Mouse (Mus musculus) limb, embryonic 10.5 days (tissue): ENCODE results near the gene Lrp6. TPM values are rescaled to one million over a fixed set of nuclear protein-coding genes. Genes with fewer than 3 reads are reported as not detected.

Source experiments
- DNase-seq: peaks from one replicate; pipeline ENCODE4 v3.0.0-alpha.2; 2017; ENCODE audit warnings: low spot score
- H3K27ac ChIP-seq: fragments of 300-500 bp; sonication (generic); 2 replicates; pipeline ENCODE4 v1.5.1; 2016; ENCODE audit warnings: mild to moderate bottlenecking
- H3K27me3 ChIP-seq: fragments of 300-500 bp; sonication (generic); 2 replicates; pipeline ENCODE4 v1.6.1; 2016; ENCODE audit warnings: low read depth, mild to moderate bottlenecking; ENCODE audit not compliant: poor library complexity, severe bottlenecking
- H3K36me3 ChIP-seq: fragments of 300-500 bp; sonication (generic); 2 replicates; pipeline ENCODE4 v1.6.1; 2016; ENCODE audit warnings: mild to moderate bottlenecking, moderate library complexity
- H3K4me1 ChIP-seq: fragments of 300-500 bp; sonication (generic); 2 replicates; pipeline ENCODE4 v1.6.1; 2016
- H3K4me3 ChIP-seq: fragments of 300-500 bp; sonication (generic); 2 replicates; pipeline ENCODE4 v1.5.1; 2016; ENCODE audit warnings: mild to moderate bottlenecking, moderate library complexity
- H3K9me3 ChIP-seq: fragments of 300-500 bp; sonication (generic); replicated peaks from 2 replicates; pipeline ENCODE4 v1.6.1; 2016; ENCODE audit warnings: mild to moderate bottlenecking
- WGBS: fragments of 180-500 bp; shearing (Covaris S2); methylation state at CpG from one replicate; pipeline ENCODE4 v1.1.7; 2016; 5-methylcytosine and 5-hydroxymethylcytosine counted together
- polyA plus RNA-seq: library from polyadenylated mRNA; unstranded; fragments of >200 nt; fragmentation: Nextera tagmentation; extraction: Ambion mirVana; gene quantifications from 2 replicates; pipeline ENCODE4 v1.2.1, GENCODE M21; 2016

Lrp6 gene
- polyA plus RNA-seq, 1 experiment from 2014 or later = 33.4 TPM

GRCm38 (mm10) chr6:134454093-134454492, 112.7 kb downstream of the Lrp6 start:
- DNase-seq = no peak
- Histone ChIP-seq H3K27me3 (no peaks in the 10 kb centered on the region), H3K27ac (no peak overlapping the region), H3K4me3 (no peak overlapping the region), H3K4me1 (peaks cover 9% of the 10 kb centered on the region), H3K36me3 (peaks cover 98% of the 10 kb centered on the region), H3K9me3 (no peaks in the 10 kb centered on the region)
- 96% methylated on average over 1 of the region's 1 CpGs for WGBS

DNA sequence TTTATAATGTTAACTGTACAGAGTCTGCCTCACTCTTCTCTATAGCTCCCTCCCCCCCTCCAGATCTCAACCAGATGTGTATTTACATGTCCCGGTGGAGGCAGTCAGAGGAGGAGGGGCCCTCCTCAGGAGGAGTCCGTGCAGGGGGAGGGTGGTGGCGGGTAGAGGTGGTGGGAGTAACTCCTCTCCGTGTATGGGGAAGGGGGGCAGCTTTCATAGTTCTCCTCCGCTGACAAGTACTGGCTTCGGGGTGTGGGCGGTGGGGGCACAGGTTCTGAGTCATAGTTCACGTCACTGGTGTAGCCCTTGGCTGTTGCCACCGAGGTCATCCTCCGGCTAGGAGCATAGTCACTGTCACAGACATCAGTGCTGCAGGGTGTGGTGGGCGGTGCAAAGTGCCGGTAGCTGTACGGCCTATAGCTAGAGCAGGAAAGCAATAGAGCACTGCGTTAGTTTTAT, 116.1 kb downstream of the Lrp6 start:
- WGBS = 73% methylated on average over 14 of the region's 14 CpGs
- Histone ChIP-seq H3K27me3 (no peaks in the 10 kb centered on the region), H3K27ac (no peak overlapping the region; the same call in 1 of the 2 replicates), H3K36me3 (peaks cover 82% of the 10 kb centered on the region), H3K4me3 (no peak overlapping the region), H3K9me3 (no peaks in the 10 kb centered on the region), H3K4me1 (peaks cover 9% of the 10 kb centered on the region)
- peak; percentile 46 for DNase-seq

DNA sequence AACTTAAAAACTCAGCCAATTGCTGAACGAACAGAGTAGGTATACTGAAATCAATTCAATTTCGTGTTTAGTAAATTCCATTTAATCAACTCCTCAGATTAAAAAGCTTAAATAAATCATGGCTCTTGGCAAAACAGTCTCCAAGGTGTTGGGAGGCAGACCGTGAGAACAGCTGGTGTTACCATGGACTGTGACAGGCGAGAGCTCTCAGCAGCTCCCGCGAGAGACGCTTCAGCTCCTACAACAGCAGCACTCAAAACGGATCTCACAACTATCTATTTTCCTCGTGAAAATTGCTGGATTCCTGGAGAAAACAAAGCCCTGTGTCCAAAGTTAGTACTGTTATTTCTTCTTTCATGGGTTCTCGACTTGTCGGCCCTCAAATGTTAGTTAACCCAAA, 116.8 kb downstream of the Lrp6 start:
- H3K27me3 ChIP-seq = no peaks in the 10 kb centered on the region
- H3K4me3 ChIP-seq = no peak overlapping the region
- no peak overlapping the region for H3K27ac ChIP-seq
- H3K9me3 ChIP-seq = no peaks in the 10 kb centered on the region
- H3K4me1 ChIP-seq = peaks cover 9% of the 10 kb centered on the region
- 87% methylated on average over 11 of the region's 11 CpGs for WGBS
- DNase-seq = no peak
- H3K36me3 ChIP-seq = peaks cover 80% of the 10 kb centered on the region

DNA sequence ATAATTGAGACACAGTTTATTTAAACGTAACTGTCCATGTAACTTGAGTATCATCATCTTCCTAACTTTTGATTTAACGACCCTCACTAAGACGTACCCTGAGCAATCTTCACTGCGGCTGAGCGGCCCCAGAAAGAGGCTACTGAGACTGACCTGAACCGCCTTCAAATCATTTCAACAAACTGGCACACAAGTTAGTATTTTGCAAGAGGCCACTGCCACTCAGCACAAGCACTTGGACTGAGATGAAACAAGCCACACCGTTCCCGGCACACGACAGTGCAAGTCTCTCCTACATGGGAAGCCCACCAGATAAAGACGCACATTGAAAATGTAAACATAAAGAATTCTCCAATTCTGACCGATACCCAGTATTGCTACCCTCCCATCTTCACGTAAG, 118.3 kb downstream of the Lrp6 start:
- Histone ChIP-seq H3K4me3 (no peak overlapping the region), H3K27ac (no peak overlapping the region), H3K27me3 (no peaks in the 10 kb centered on the region), H3K36me3 (peaks cover 69% of the 10 kb centered on the region), H3K4me1 (peaks cover 9% of the 10 kb centered on the region), H3K9me3 (no peaks in the 10 kb centered on the region)
- DNase-seq = no peak
- 95% methylated on average over 12 of the region's 12 CpGs for WGBS

DNA sequence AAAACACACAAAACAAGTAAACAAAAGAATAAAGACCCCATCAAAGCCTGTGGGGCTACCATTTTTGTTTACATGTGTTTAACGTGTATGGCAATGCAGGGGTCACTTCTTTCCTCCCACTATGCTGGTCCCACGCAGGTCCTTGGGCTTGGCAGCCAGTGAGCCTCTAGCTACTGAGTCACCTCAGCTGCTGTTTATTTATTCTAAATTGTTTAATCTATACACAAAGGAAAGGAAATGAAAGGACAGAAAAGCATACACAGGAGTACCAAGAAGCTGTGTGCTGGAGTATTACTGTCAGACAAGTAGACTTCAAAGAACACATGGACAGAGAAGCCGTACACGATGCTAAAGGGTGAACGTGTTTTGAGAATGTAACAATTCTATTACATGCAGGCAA, 122.8 kb downstream of the Lrp6 start:
- no peak overlapping the region for H3K27ac ChIP-seq
- no peak for DNase-seq
- peaks cover 26% of the 10 kb centered on the region for H3K36me3 ChIP-seq
- WGBS = 86% methylated on average over 5 of the region's 5 CpGs
- H3K4me1 ChIP-seq = peaks cover 20% of the 10 kb centered on the region
- H3K27me3 ChIP-seq = no peaks in the 10 kb centered on the region
- H3K9me3 ChIP-seq = no peaks in the 10 kb centered on the region
- no peak overlapping the region for H3K4me3 ChIP-seq

DNA sequence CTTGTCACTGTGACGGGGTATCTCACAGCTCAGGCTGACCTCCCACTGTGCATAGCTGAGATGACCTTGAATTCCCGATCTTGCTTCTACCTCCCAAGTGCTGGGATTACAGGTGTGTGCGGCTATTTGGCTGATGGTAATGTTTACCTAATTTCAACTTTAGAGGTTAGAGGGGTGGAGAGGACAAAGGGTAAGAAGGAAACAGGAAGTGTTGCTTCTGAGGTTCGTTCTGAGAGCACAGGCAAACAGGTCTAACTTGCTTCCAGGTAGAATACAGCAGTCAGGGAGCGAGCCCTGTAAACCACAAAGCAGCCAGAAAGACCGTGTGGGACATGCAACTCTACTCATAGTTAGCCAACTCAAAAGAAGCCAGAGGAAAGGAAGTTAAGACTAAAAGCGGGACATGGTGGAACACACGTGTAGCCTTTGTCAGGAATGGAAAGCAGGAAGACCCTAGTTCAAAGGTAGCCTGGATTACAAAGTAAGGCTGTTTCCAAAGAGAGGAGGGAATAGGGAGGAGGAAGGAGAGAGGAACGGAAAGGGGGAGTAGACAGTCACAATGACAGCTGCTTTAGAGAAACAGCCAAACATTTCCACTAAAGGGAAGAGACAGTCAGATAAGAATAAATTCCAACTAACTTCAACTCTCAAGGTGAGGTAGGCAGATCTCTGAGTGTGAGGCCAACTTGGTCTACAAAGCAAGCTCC, 123.4 kb downstream of the Lrp6 start:
- Histone ChIP-seq H3K27me3 (no peaks in the 10 kb centered on the region), H3K4me1 (peaks cover 26% of the 10 kb centered on the region), H3K27ac (no peak overlapping the region), H3K9me3 (no peaks in the 10 kb centered on the region), H3K36me3 (peaks cover 22% of the 10 kb centered on the region), H3K4me3 (no peak overlapping the region)
- DNase-seq = no peak
- WGBS = 83% methylated on average over 9 of the region's 9 CpGs

GRCm38 (mm10) chr6:134442219-134442618, 124.5 kb downstream of the Lrp6 start:
- no peak for DNase-seq
- WGBS = 92% methylated on average over 5 of the region's 5 CpGs
- Histone ChIP-seq H3K27me3 (no peaks in the 10 kb centered on the region), H3K4me3 (no peak overlapping the region), H3K4me1 (peaks cover 32% of the 10 kb centered on the region), H3K27ac (no peak overlapping the region), H3K36me3 (peaks cover 21% of the 10 kb centered on the region), H3K9me3 (no peaks in the 10 kb centered on the region)

DNA sequence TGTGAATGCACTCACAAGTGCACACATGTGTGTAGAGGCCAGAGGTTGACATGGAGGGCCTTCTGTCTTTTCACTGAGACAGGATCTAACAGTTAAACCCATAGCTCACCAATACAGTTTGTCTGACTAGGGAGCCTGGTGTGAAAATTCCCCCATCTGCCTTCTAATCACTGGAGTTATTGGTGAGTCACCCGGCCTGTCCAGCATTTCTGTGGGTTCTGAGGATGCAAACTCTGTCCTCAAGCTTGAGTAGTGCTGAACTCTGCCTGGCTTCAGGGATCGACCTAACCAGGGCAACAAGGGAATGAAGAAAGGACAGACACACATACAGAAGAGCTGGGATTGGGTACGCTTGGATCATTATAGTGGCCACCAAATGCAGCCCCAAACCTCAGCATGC, 125.0 kb downstream of the Lrp6 start:
- peaks cover 17% of the 10 kb centered on the region for H3K36me3 ChIP-seq
- H3K27me3 ChIP-seq = no peaks in the 10 kb centered on the region
- DNase-seq = no peak
- no peak overlapping the region for H3K4me3 ChIP-seq
- no peak overlapping the region for H3K27ac ChIP-seq
- WGBS = 91% methylated on average over 3 of the region's 3 CpGs
- H3K4me1 ChIP-seq = peaks cover 37% of the 10 kb centered on the region
- no peaks in the 10 kb centered on the region for H3K9me3 ChIP-seq

- Histone ChIP-seq H3K9me3 (no peaks in the 10 kb centered on the region), H3K36me3 (peaks cover 5% of the 10 kb centered on the region), H3K4me1 (peaks cover 37% of the 10 kb centered on the region), H3K27ac (peak overlapping the region; percentile 83), H3K4me3 (peak overlapping the region; percentile 37), H3K27me3 (no peaks in the 10 kb centered on the region)
- DNase-seq = peak; percentile 45
- 30% methylated on average over 10 of the region's 10 CpGs for WGBS
Measured at GRCm38 (mm10) chr6:134440023-134440422, 126.7 kb downstream of the Lrp6 start.

DNA sequence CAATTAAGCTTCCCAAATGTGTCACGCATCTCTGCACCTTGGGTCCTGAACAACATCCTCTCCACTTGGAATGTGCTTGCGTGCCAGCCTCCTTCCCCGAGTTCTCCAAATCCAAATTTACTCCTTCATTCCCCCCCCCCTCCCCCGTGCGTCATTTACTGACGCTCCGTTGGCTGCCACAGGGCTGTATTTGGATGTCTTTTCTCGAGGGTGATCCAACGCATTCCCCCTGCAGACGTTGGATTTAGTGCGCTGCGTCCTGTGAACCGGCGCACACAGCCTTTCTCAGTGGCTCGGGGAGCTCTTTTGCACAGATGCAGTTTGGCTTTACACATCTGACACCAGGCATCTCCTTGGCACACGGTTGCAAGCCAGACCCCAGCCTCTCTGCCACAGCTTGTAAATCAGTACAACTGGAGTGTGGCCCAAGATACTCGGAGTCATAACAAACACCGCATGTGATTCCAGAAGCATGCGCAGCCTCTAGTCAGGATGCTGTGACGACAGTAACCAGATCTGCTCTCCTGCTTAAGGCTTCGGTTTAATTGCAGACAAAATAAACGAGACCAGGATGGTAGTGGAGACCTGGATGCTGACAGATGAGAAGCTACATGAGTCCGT, 127.3 kb downstream of the Lrp6 start:
- WGBS = 25% methylated on average over 23 of the region's 23 CpGs
- Histone ChIP-seq H3K4me1 (peaks cover 39% of the 10 kb centered on the region), H3K27me3 (no peaks in the 10 kb centered on the region), H3K36me3 (no peaks in the 10 kb centered on the region), H3K9me3 (no peaks in the 10 kb centered on the region), H3K4me3 (peak overlapping the region; percentile 37), H3K27ac (peak overlapping the region; percentile 83)
- peak; percentile 74 for DNase-seq

DNA sequence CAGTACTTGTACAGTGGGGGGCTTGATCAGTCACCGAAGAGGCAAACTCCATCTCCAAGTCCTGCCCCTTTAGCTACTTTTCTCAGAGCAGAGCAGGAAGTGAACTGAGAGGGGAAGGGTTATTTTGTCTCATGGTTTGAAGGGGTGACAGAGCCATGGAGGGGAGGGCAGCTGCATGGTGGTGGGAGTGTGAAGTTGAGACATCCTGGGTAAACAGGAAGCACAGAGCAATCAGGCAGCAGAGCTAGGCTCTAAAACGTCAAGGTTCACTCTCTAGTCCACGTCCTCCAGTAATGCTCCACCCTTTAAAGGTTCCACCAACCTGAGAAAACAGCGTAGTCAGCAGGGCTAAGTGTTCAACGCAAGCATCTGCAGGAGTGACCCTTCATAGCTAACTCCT, 129.8 kb downstream of the Lrp6 start:
- Histone ChIP-seq H3K36me3 (no peaks in the 10 kb centered on the region), H3K4me1 (peaks cover 42% of the 10 kb centered on the region), H3K27ac (peak overlapping the region; percentile 59; the same call in 1 of the 2 replicates), H3K27me3 (no peaks in the 10 kb centered on the region), H3K4me3 (no peak overlapping the region), H3K9me3 (no peaks in the 10 kb centered on the region)
- DNase-seq = no peak
- 73% methylated on average over 5 of the region's 5 CpGs for WGBS

- 82% methylated on average over 9 of the region's 9 CpGs for WGBS
- H3K36me3 ChIP-seq = no peaks in the 10 kb centered on the region
- peaks cover 32% of the 10 kb centered on the region for H3K4me1 ChIP-seq
- no peaks in the 10 kb centered on the region for H3K27me3 ChIP-seq
- H3K27ac ChIP-seq = no peak overlapping the region
- no peaks in the 10 kb centered on the region for H3K9me3 ChIP-seq
- no peak overlapping the region for H3K4me3 ChIP-seq
- DNase-seq = no peak
Measured at GRCm38 (mm10) chr6:134434866-134435390, 131.8 kb downstream of the Lrp6 start.

DNA sequence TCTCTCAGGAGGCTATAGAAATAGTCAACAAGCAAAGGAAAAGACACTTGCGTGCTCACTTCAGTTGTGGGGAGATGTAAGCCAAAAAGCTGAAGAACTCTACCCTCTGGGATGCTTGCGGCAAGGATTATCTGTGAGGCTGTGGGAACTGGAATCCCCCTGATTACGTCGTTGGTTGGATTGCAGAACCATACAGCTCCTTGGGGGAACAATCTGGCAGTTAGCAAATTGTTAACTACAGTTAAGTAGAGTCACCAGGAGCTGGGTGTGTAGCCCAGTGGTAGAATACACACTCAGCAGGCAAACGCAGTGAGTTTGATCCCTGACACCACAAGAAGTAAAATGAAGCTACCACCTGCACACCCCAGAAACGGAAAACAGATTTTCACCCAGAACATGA, 132.7 kb downstream of the Lrp6 start:
- no peak overlapping the region for H3K27ac ChIP-seq
- H3K9me3 ChIP-seq = no peaks in the 10 kb centered on the region
- peaks cover 23% of the 10 kb centered on the region for H3K4me1 ChIP-seq
- H3K36me3 ChIP-seq = no peaks in the 10 kb centered on the region
- DNase-seq = no peak
- 85% methylated on average over 6 of the region's 6 CpGs for WGBS
- no peak overlapping the region for H3K4me3 ChIP-seq
- no peaks in the 10 kb centered on the region for H3K27me3 ChIP-seq
